Mouse (Mus musculus) liver, adult 2 months (tissue): ENCODE results near the gene Dnajc13. TPM values are rescaled to one million over a fixed set of nuclear protein-coding genes. Genes with fewer than 3 reads are reported as not detected.

Experiments used
- DNase-seq: peaks from one replicate; pipeline ENCODE4 v3.0.0-alpha.2; 2011; ENCODE audit warnings: low read depth, low spot score; ENCODE audit errors: extremely low read depth
- H3K27ac ChIP-seq: fragments of 200-500 bp; replicated peaks from 2 replicates; pipeline ENCODE4 v1.5.1; 2012; ENCODE audit warnings: low read depth, mild to moderate bottlenecking, control low read depth, inconsistent platforms, low read length; ENCODE audit not compliant: insufficient read depth
- H3K27me3 ChIP-seq: fragments of 200-500 bp; 2 replicates; pipeline ENCODE4 v1.6.1; 2012; ENCODE audit warnings: mild to moderate bottlenecking, moderate library complexity, low read length, inconsistent platforms; ENCODE audit not compliant: control insufficient read depth, insufficient read depth
- H3K36me3 ChIP-seq: fragments of 200-500 bp; 2 replicates; pipeline ENCODE4 v1.6.1; 2012; ENCODE audit warnings: low read length, inconsistent platforms; ENCODE audit not compliant: control insufficient read depth, insufficient read depth
- H3K4me1 ChIP-seq: fragments of 200-500 bp; 2 replicates; pipeline ENCODE4 v1.6.1; 2011; ENCODE audit warnings: low read length; ENCODE audit not compliant: control insufficient read depth, insufficient read depth
- H3K4me3 ChIP-seq: fragments of 200-500 bp; 2 replicates; pipeline ENCODE4 v1.5.1; 2011; ENCODE audit warnings: low read depth, mild to moderate bottlenecking, control low read depth, low read length, moderate library complexity; ENCODE audit not compliant: insufficient read depth
- H3K79me2 ChIP-seq: fragments of 200-500 bp; 2 replicates; pipeline ENCODE4 v1.6.1; 2012; ENCODE audit warnings: inconsistent platforms, mild to moderate bottlenecking, low read length, moderate library complexity; ENCODE audit not compliant: control insufficient read depth, insufficient read depth
- H3K9ac ChIP-seq: fragments of 200-500 bp; 2 replicates; pipeline ENCODE4 v1.6.1; 2012; ENCODE audit warnings: low read depth, mild to moderate bottlenecking, control low read depth, inconsistent platforms, low read length
- CTCF ChIP-seq: fragments of 200-500 bp; IDR thresholded peaks from 2 replicates; pipeline ENCODE4 v1.5.1; 2011; ENCODE audit warnings: low read depth, low read length, control low read depth
- POLR2A ChIP-seq: fragments of 200-500 bp; IDR thresholded peaks from 2 replicates; pipeline ENCODE4 v1.6.1; 2011; ENCODE audit warnings: low read length, control low read depth; ENCODE audit not compliant: insufficient read depth; ENCODE audit errors: extremely low read depth
- WGBS: fragments of 180-500 bp; shearing (Covaris S2); methylation state at CpG from one replicate; pipeline ENCODE4 v1.1.7; 2018; 5-methylcytosine and 5-hydroxymethylcytosine counted together
- polyA plus RNA-seq: library from polyadenylated mRNA; depleted of rRNA; stranded (reverse); fragments of >200 nt; gene quantifications from 2 replicates; pipeline ENCODE4 v1.2.3, GENCODE M21; 2012
- total RNA-seq: library from RNA; depleted of rRNA; stranded (reverse); fragments of >200 nt; gene quantifications from 2 replicates; pipeline ENCODE4 v1.2.3, GENCODE M21; 2014

The Dnajc13 gene
- total and polyA plus RNA-seq, 2 experiments = 18.6 to 25.8 TPM

- Histone ChIP-seq H3K4me3 (no peak overlapping the region), H3K27ac (no peak overlapping the region), H3K79me2 (no peaks in the 10 kb centered on the region), H3K36me3 (no peaks in the 10 kb centered on the region), H3K4me1 (no peaks in the 10 kb centered on the region), H3K9ac (no peak overlapping the region), H3K27me3 (no peaks in the 10 kb centered on the region)
- no peak for DNase-seq
- TF ChIP-seq CTCF (no peak), POLR2A (no peak)
- 76% methylated on average over 17 of the region's 17 CpGs for WGBS
Observed at GRCm38 (mm10) chr9:104275084-104275785, 12.5 kb upstream of the Dnajc13 start.

- no peak for DNase-seq
- no peak overlapping the region for H3K4me3 ChIP-seq
- no peak overlapping the region for H3K27ac ChIP-seq
- no peaks in the 10 kb centered on the region for H3K36me3 ChIP-seq
- H3K9ac ChIP-seq = no peak overlapping the region
- 73% methylated on average over 4 of the region's 4 CpGs for WGBS
- no peak for TF ChIP-seq POLR2A
- no peak for TF ChIP-seq CTCF
- no peaks in the 10 kb centered on the region for H3K4me1 ChIP-seq
- H3K27me3 ChIP-seq = no peaks in the 10 kb centered on the region
- H3K79me2 ChIP-seq = no peaks in the 10 kb centered on the region
Observed at GRCm38 (mm10) chr9:104272057-104272456, 9.3 kb upstream of the Dnajc13 start.

DNA sequence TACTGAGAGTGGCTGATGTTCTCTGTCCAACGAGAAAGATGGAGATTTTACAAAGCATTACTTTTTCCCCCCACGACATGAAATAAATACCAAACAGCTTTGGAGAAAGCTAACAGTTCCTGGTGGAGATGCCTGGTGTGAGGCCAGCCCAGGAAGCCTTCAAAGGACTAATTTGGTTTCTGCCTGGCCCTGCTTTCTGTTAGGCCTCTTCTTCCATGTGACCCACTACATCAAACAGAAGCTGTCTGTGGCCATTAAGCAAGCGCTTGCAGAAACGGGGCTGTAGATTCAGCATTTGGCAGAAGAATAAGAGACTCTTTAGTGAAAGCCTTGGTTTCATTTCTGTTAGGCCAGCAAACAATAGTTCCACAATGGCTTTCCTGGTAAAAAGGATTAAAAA is 8.9 kb upstream of the Dnajc13 start:
- no peaks in the 10 kb centered on the region for H3K27me3 ChIP-seq
- H3K79me2 ChIP-seq = no peaks in the 10 kb centered on the region
- H3K4me3 ChIP-seq = no peak overlapping the region
- H3K4me1 ChIP-seq = no peaks in the 10 kb centered on the region
- no peak overlapping the region for H3K27ac ChIP-seq
- H3K9ac ChIP-seq = no peak overlapping the region
- no peak for TF ChIP-seq POLR2A
- no peak for TF ChIP-seq CTCF
- WGBS = 70% methylated on average over 4 of the region's 4 CpGs
- DNase-seq = no peak
- no peaks in the 10 kb centered on the region for H3K36me3 ChIP-seq

DNA sequence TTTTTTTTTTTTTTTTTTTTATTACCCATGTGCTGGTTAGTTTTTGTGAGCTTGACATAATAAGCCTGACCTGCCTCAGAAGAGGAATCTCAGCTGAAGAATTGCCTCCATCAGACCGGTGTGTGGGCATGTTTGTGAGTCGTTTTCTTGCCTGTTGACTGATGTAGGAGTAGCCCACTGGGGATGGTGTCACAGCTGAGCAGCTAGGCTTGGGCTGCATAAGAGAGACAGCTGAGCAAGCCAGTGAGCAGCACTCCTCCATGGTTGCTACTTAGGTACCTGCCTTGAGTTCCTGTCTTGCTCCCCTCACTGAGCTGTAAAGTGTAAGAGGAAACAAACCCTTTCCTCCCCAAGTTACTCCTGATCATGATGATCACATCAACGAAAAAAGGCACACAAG is 7.2 kb upstream of the Dnajc13 start:
- H3K27ac ChIP-seq = no peak overlapping the region
- 83% methylated on average over 3 of the region's 3 CpGs for WGBS
- H3K4me3 ChIP-seq = no peak overlapping the region
- no peaks in the 10 kb centered on the region for H3K79me2 ChIP-seq
- no peak for TF ChIP-seq POLR2A
- TF ChIP-seq CTCF = no peak
- H3K4me1 ChIP-seq = no peaks in the 10 kb centered on the region
- no peaks in the 10 kb centered on the region for H3K36me3 ChIP-seq
- H3K27me3 ChIP-seq = no peaks in the 10 kb centered on the region
- DNase-seq = no peak
- H3K9ac ChIP-seq = no peak overlapping the region

GRCm38 (mm10) chr9:104269349-104269871 is 6.7 kb upstream of the Dnajc13 start:
- no peak overlapping the region for H3K4me3 ChIP-seq
- TF ChIP-seq POLR2A (no peak), CTCF (no peak)
- H3K9ac ChIP-seq = no peak overlapping the region
- H3K4me1 ChIP-seq = no peaks in the 10 kb centered on the region
- H3K27ac ChIP-seq = no peak overlapping the region
- DNase-seq = no peak
- H3K79me2 ChIP-seq = no peaks in the 10 kb centered on the region
- H3K36me3 ChIP-seq = no peaks in the 10 kb centered on the region
- no peaks in the 10 kb centered on the region for H3K27me3 ChIP-seq
- 47% methylated on average over 10 of the region's 10 CpGs for WGBS

DNA sequence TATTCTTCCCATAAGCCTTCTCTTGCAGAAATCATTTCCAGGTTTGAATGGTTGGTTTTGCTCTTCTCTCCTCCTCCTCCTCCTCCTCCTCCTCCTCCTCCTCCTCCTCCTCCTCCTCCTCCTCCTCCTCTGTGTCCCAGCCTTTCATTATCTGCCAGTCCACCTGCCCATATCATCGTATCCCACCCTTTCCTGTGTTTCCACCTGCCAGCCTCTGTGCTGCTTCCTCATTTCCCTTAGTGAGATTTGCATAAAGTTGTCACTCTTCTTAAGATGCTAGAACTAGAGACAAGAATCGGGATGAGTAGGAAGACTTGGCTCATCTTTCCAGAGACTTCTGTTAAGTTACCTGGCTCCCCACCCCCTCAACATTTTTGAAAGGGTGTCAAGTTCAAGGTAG is 1.8 kb upstream of the Dnajc13 start:
- Histone ChIP-seq H3K4me3 (no peak overlapping the region), H3K79me2 (peaks cover 26% of the 10 kb centered on the region; the same call in 1 of the 2 replicates), H3K9ac (no peak overlapping the region), H3K4me1 (peaks cover 5% of the 10 kb centered on the region), H3K36me3 (no peaks in the 10 kb centered on the region), H3K27me3 (no peaks in the 10 kb centered on the region), H3K27ac (no peak overlapping the region)
- TF ChIP-seq CTCF (no peak), POLR2A (no peak)
- 75% methylated on average over 2 of the region's 2 CpGs for WGBS
- no peak for DNase-seq
